Mouse (Mus musculus) midbrain, embryonic 16.5 days (tissue): Measurements from ENCODE around the gene Gm37240. TPM values are rescaled to one million over a fixed set of nuclear protein-coding genes. Genes with fewer than 3 reads are reported as not detected.

Experiments used
- ATAC-seq: fragments of 200-750 bp; cut with Nextera tagmentation; 2 replicates; pipeline ENCODE4 v1.8.0; 2017; ENCODE audit warnings: moderate TSS enrichment
- H3K27ac ChIP-seq: fragments of 300-500 bp; sonication (generic); 2 replicates; pipeline ENCODE4 v1.5.1; 2014; ENCODE audit warnings: mild to moderate bottlenecking, low read length, mixed read lengths
- H3K27me3 ChIP-seq: fragments of 300-500 bp; sonication (generic); 2 replicates; pipeline ENCODE4 v1.6.1; 2014; ENCODE audit warnings: low read depth, low read length, mixed read lengths; ENCODE audit not compliant: control insufficient read depth, insufficient read depth
- H3K36me3 ChIP-seq: fragments of 300-500 bp; sonication (generic); 2 replicates; pipeline ENCODE4 v1.6.1; 2014; ENCODE audit warnings: mild to moderate bottlenecking, low read length, moderate library complexity, mixed read lengths; ENCODE audit not compliant: control insufficient read depth, insufficient read depth
- H3K4me1 ChIP-seq: fragments of 300-500 bp; sonication (generic); 2 replicates; pipeline ENCODE4 v1.6.1; 2014; ENCODE audit warnings: mild to moderate bottlenecking, low read length, mixed read lengths; ENCODE audit not compliant: control insufficient read depth, insufficient read depth
- H3K4me2 ChIP-seq: fragments of 300-500 bp; sonication (generic); 2 replicates; pipeline ENCODE4 v1.6.1; 2014; ENCODE audit warnings: mild to moderate bottlenecking, low read length, mixed read lengths
- H3K4me3 ChIP-seq: fragments of 300-500 bp; sonication (generic); 2 replicates; pipeline ENCODE4 v1.5.1; 2014; ENCODE audit warnings: low read depth, mild to moderate bottlenecking, low read length, moderate library complexity, mixed read lengths
- H3K9ac ChIP-seq: fragments of 300-500 bp; sonication (generic); 2 replicates; pipeline ENCODE4 v1.6.1; 2014; ENCODE audit warnings: low read depth, low read length, mixed read lengths
- H3K9me3 ChIP-seq: fragments of 300-500 bp; sonication (generic); replicated peaks from 2 replicates; pipeline ENCODE4 v1.6.1; 2014; ENCODE audit warnings: mild to moderate bottlenecking, low read length, mixed read lengths; ENCODE audit not compliant: control insufficient read depth, poor library complexity, severe bottlenecking
- WGBS: fragments of 180-500 bp; shearing (Covaris S2); extraction: QIAGEN DNeasy Blood & Tissue Kit; methylation state at CpG from one replicate; pipeline ENCODE4 v1.1.7; 2014; 5-methylcytosine and 5-hydroxymethylcytosine counted together
- polyA plus RNA-seq: library from polyadenylated mRNA; unstranded; fragments of >200 nt; fragmentation: Nextera tagmentation; extraction: Ambion mirVana; gene quantifications from 2 replicates; pipeline ENCODE4 v1.2.1, GENCODE M21; 2015

Gm37240 gene
- polyA plus RNA-seq, 1 experiment from 2014 or later = 0.26 TPM

GRCm38 (mm10) chr3:85858140-85859135 lies 28.9 kb downstream of the Gm37240 start:
- H3K4me3 ChIP-seq = no peak overlapping the region
- no peaks in the 10 kb centered on the region for H3K27me3 ChIP-seq
- H3K27ac ChIP-seq = no peak overlapping the region
- H3K4me1 ChIP-seq = no peaks in the 10 kb centered on the region; the same call in 1 of the 2 replicates
- no peak for ATAC-seq
- H3K36me3 ChIP-seq = no peaks in the 10 kb centered on the region
- WGBS = 80% methylated on average over 11 of the region's 11 CpGs
- no peak overlapping the region for H3K9ac ChIP-seq
- no peak overlapping the region for H3K4me2 ChIP-seq
- H3K9me3 ChIP-seq = no peaks in the 10 kb centered on the region

GRCm38 (mm10) chr3:85857083-85857482 lies 30.2 kb downstream of the Gm37240 start:
- no peaks in the 10 kb centered on the region for H3K9me3 ChIP-seq
- no peak overlapping the region for H3K4me3 ChIP-seq
- H3K27me3 ChIP-seq = no peaks in the 10 kb centered on the region
- no peak overlapping the region for H3K4me2 ChIP-seq
- 11% methylated on average over 4 of the region's 4 CpGs for WGBS
- no peak overlapping the region for H3K27ac ChIP-seq
- no peaks in the 10 kb centered on the region for H3K36me3 ChIP-seq
- no peaks in the 10 kb centered on the region; the same call in 1 of the 2 replicates for H3K4me1 ChIP-seq
- no peak for ATAC-seq
- no peak overlapping the region for H3K9ac ChIP-seq

- Histone ChIP-seq H3K27me3 (no peaks in the 10 kb centered on the region), H3K4me2 (no peak overlapping the region), H3K4me3 (no peak overlapping the region), H3K36me3 (no peaks in the 10 kb centered on the region), H3K9me3 (no peaks in the 10 kb centered on the region), H3K27ac (no peak overlapping the region), H3K4me1 (no peaks in the 10 kb centered on the region; the same call in 1 of the 2 replicates), H3K9ac (no peak overlapping the region)
- 85% methylated on average over 5 of the region's 5 CpGs for WGBS
- ATAC-seq = no peak
These were observed 31.4 kb downstream of the Gm37240 start for GRCm38 (mm10) chr3:85855947-85856346.

- 81% methylated on average over 3 of the region's 3 CpGs for WGBS
- Histone ChIP-seq H3K4me3 (no peak overlapping the region), H3K27me3 (no peaks in the 10 kb centered on the region), H3K27ac (no peak overlapping the region), H3K4me2 (no peak overlapping the region), H3K4me1 (no peaks in the 10 kb centered on the region; the same call in 1 of the 2 replicates), H3K9ac (no peak overlapping the region), H3K36me3 (no peaks in the 10 kb centered on the region), H3K9me3 (no peaks in the 10 kb centered on the region)
- ATAC-seq = no peak
These were observed 32.3 kb downstream of the Gm37240 start for GRCm38 (mm10) chr3:85855043-85855442.

GRCm38 (mm10) chr3:85854143-85854542 lies 33.2 kb downstream of the Gm37240 start:
- ATAC-seq = no peak
- Histone ChIP-seq H3K4me1 (no peaks in the 10 kb centered on the region; the same call in 1 of the 2 replicates), H3K27me3 (no peaks in the 10 kb centered on the region), H3K9me3 (no peaks in the 10 kb centered on the region), H3K27ac (no peak overlapping the region), H3K36me3 (no peaks in the 10 kb centered on the region), H3K4me2 (no peak overlapping the region), H3K4me3 (no peak overlapping the region), H3K9ac (no peak overlapping the region)
- 67% methylated on average over 6 of the region's 6 CpGs for WGBS

GRCm38 (mm10) chr3:85853715-85854114 lies 33.6 kb downstream of the Gm37240 start:
- Histone ChIP-seq H3K4me2 (no peak overlapping the region), H3K9me3 (no peaks in the 10 kb centered on the region), H3K27ac (no peak overlapping the region), H3K4me1 (no peaks in the 10 kb centered on the region; the same call in 1 of the 2 replicates), H3K27me3 (no peaks in the 10 kb centered on the region), H3K4me3 (no peak overlapping the region), H3K9ac (no peak overlapping the region), H3K36me3 (no peaks in the 10 kb centered on the region)
- WGBS = 94% methylated on average over 4 of the region's 4 CpGs
- ATAC-seq = no peak

- no peak overlapping the region for H3K4me2 ChIP-seq
- ATAC-seq = no peak
- H3K36me3 ChIP-seq = no peaks in the 10 kb centered on the region
These were observed 37.2 kb downstream of the Gm37240 start for GRCm38 (mm10) chr3:85850079-85850478.

GRCm38 (mm10) chr3:85846316-85846715 lies 41.0 kb downstream of the Gm37240 start:
- no peak for ATAC-seq
- H3K4me3 ChIP-seq = no peak overlapping the region

More at GRCm38 (mm10) chr3:85850079-85850478, 37.2 kb downstream of the Gm37240 start:
- Histone ChIP-seq H3K27ac (no peak overlapping the region), H3K27me3 (no peaks in the 10 kb centered on the region), H3K4me1 (no peaks in the 10 kb centered on the region), H3K9ac (no peak overlapping the region), H3K9me3 (no peaks in the 10 kb centered on the region), H3K4me3 (no peak overlapping the region)
- WGBS = 86% methylated on average over 1 of the region's 1 CpGs

GRCm38 (mm10) chr3:85845341-85845740 lies 42.0 kb downstream of the Gm37240 start:
- no peaks in the 10 kb centered on the region for H3K36me3 ChIP-seq
- no peak for ATAC-seq
- no peak overlapping the region for H3K9ac ChIP-seq
- WGBS = 85% methylated on average over 6 of the region's 6 CpGs
- H3K9me3 ChIP-seq = no peaks in the 10 kb centered on the region
- H3K27ac ChIP-seq = no peak overlapping the region
- H3K4me1 ChIP-seq = 0 out of 2 replicates have a peak, but pooled peaks cover 6% of the 10 kb centered on the region
- no peak overlapping the region for H3K4me2 ChIP-seq
- H3K27me3 ChIP-seq = no peaks in the 10 kb centered on the region
- H3K4me3 ChIP-seq = no peak overlapping the region

More at GRCm38 (mm10) chr3:85846316-85846715, 41.0 kb downstream of the Gm37240 start:
- no peaks in the 10 kb centered on the region for H3K27me3 ChIP-seq
- no peak overlapping the region for H3K4me2 ChIP-seq
- H3K9me3 ChIP-seq = no peaks in the 10 kb centered on the region
- H3K27ac ChIP-seq = no peak overlapping the region
- WGBS = 76% methylated on average over 1 of the region's 1 CpGs
- no peak overlapping the region for H3K9ac ChIP-seq
- H3K4me1 ChIP-seq = 0 out of 2 replicates have a peak, but pooled peaks cover 6% of the 10 kb centered on the region
- no peaks in the 10 kb centered on the region for H3K36me3 ChIP-seq
